Comparison of ENCODE assay signal across 13 mouse cellular contexts in the genomic region with DNA sequence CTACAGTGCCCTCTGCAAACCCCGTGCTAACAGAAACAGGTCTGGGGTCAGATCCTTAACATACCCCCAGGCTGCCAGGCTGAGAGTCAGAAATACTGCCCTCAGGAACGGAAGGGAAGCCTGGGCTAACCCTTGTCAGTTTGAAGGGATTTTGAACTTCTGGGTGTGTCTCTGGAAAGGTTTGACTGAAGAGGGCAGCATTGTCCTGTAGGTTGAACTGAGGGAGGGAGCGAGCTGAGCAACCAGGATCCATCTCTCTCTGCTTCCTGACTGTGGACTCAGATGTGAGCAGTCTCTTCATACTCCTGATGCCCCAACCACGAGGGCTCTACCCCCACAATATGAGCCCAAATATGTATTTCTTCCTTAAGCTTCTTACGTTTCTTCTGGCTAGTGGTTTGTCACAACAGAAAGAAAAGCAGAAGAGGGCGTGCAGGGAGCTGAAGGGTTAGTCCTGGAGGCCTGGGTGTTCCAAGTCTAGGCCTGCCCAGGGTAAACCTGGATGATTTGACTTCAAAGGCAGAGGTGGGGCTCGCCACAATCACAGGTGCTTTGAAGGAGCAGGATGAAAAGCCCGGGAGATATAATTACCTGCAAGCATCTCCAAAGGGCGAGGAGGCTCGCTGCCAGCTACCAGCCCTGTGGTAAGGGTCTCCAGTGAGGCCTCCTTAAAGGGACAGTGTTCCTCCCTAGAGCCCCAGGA. TPM values are rescaled to one million over a fixed set of nuclear protein-coding genes. Genes with fewer than 3 reads are reported as not detected.
DNase-seq lines count a peak whose midpoint lies in the region; ATAC-seq and TF ChIP-seq lines count a peak whose summit lies in the region.
"Had no signal": no experiment of that assay in that cellular context is flagged by ENCODE, and none has a peak within 500 bp of the region (broad histone marks: within the 10 kb centered on the region; RNA-seq: fewer than 3 reads in every experiment).

No protein-coding gene starts in this region.

- H3K27ac ChIP-seq in kidney, adult 2 months (ENCODE audit: insufficient read depth, low read depth, low read length), result no peak overlapping the region
- H3K27ac ChIP-seq in kidney, embryonic 15.5 days, result no peak overlapping the region
- no peak overlapping the region for H3K27ac ChIP-seq in thymus, adult 2 months (ENCODE audit: control insufficient read depth, insufficient read depth, low read length)
- peak overlapping the region; percentile 24; the same call in 1 of the 2 replicates for H3K27ac ChIP-seq in embryonic facial prominence, embryonic 10.5 days (replicated peaks)
- H3K27ac ChIP-seq in stomach, postnatal 0 days (replicated peaks), result no peak overlapping the region
- H3K27ac ChIP-seq in hindbrain, embryonic 14.5 days, result no peak overlapping the region

- peak; percentile 61 for TF ChIP-seq CTCF in kidney, adult 2 months (conservative IDR thresholded peaks at IDR 0.05; ENCODE audit: insufficient read depth, insufficient read length, low read depth, low read length)
- TF ChIP-seq CTCF in thymus, adult 2 months (IDR thresholded peaks at IDR 0.05; ENCODE audit: borderline replicate concordance, control insufficient read depth, extremely low read depth, insufficient read depth, low read length, poor library complexity), result no peak
- peak; percentile 64 for TF ChIP-seq CTCF in stomach, postnatal 0 days (IDR thresholded peaks at IDR 0.05; ENCODE audit: low read depth)

- no peak for TF ChIP-seq POLR2A in kidney, adult 2 months (IDR thresholded peaks at IDR 0.05; ENCODE audit: low read depth, low read length)
- no peak for TF ChIP-seq POLR2A in thymus, adult 2 months (IDR thresholded peaks at IDR 0.05; ENCODE audit: control insufficient read depth, extremely low read depth, insufficient read depth, low read length, poor library complexity)

- ATAC-seq in kidney, embryonic 15.5 days (replicated peaks; ENCODE audit: low FRiP score), result no peak
- no peak for ATAC-seq in stomach, postnatal 0 days (ENCODE audit: low FRiP score, low TSS enrichment)
- no peak for ATAC-seq in hindbrain, embryonic 14.5 days (ENCODE audit: low FRiP score)
- ATAC-seq: activated CD4-positive, CD25-positive, alpha-beta regulatory T cell, adult 4 months had no signal

- DNase-seq in kidney, adult 2 months, result no peak
- DNase-seq in thymus, adult 2 months, result peak; percentile 39
- DNase-seq in thymus, postnatal 4 days, result no peak
- DNase-seq in embryonic facial prominence, embryonic 10.5 days (ENCODE audit: low spot score), result no peak
- DNase-seq in stomach, postnatal 0 days (ENCODE audit: low spot score), result no peak
- no peak for DNase-seq in hindbrain, embryonic 14.5 days (ENCODE audit: low spot score)
- no peak for DNase-seq in cerebellum, adult 11-12 months
- DNase-seq: cerebellum, postnatal 10 days; kidney, postnatal 14 days had no signal

- no peaks in the 10 kb centered on the region for H3K36me3 ChIP-seq in kidney, adult 2 months (ENCODE audit: control insufficient read depth, insufficient read depth, low read length)
- peaks cover 6% of the 10 kb centered on the region for H3K36me3 ChIP-seq in kidney, embryonic 15.5 days
- no peaks in the 10 kb centered on the region for H3K36me3 ChIP-seq in thymus, adult 2 months (ENCODE audit: control insufficient read depth, insufficient read depth, low read length)
- H3K36me3 ChIP-seq in embryonic facial prominence, embryonic 10.5 days (replicated peaks), result peaks cover 6% of the 10 kb centered on the region
- no peaks in the 10 kb centered on the region for H3K36me3 ChIP-seq in stomach, postnatal 0 days (ENCODE audit: control insufficient read depth, insufficient read depth, low read length)
- 0 out of 2 replicates have a peak, but pooled peaks cover 3% of the 10 kb centered on the region for H3K36me3 ChIP-seq in hindbrain, embryonic 14.5 days (replicated peaks; ENCODE audit: control insufficient read depth, insufficient read depth)

- H3K9ac ChIP-seq in kidney, embryonic 15.5 days, result no peak overlapping the region
- H3K9ac ChIP-seq in stomach, postnatal 0 days (ENCODE audit: low read length), result no peak overlapping the region
- H3K9ac ChIP-seq in hindbrain, embryonic 14.5 days, result no peak overlapping the region

- H3K9me3 ChIP-seq in kidney, embryonic 15.5 days (replicated peaks), result no peaks in the 10 kb centered on the region
- no peaks in the 10 kb centered on the region for H3K9me3 ChIP-seq in embryonic facial prominence, embryonic 10.5 days
- no peaks in the 10 kb centered on the region for H3K9me3 ChIP-seq in stomach, postnatal 0 days (ENCODE audit: control insufficient read depth, low read length)
- no peaks in the 10 kb centered on the region for H3K9me3 ChIP-seq in hindbrain, embryonic 14.5 days (ENCODE audit: control insufficient read depth, low read length)

- no peak for TF ChIP-seq EP300 in stomach, postnatal 0 days (optimal IDR thresholded peaks at IDR 0.05)

- H3K4me1 ChIP-seq in kidney, adult 2 months (ENCODE audit: control insufficient read depth, insufficient read depth, low read length), result no peaks in the 10 kb centered on the region
- H3K4me1 ChIP-seq in kidney, embryonic 15.5 days, result no peaks in the 10 kb centered on the region
- H3K4me1 ChIP-seq in thymus, adult 2 months (replicated peaks; ENCODE audit: control insufficient read depth, insufficient read depth, low read length), result peaks cover 58% of the 10 kb centered on the region
- H3K4me1 ChIP-seq in embryonic facial prominence, embryonic 10.5 days, result peaks cover 18% of the 10 kb centered on the region; the same call in 1 of the 2 replicates
- H3K4me1 ChIP-seq in stomach, postnatal 0 days (replicated peaks; ENCODE audit: control insufficient read depth, insufficient read depth), result no peaks in the 10 kb centered on the region
- no peaks in the 10 kb centered on the region for H3K4me1 ChIP-seq in hindbrain, embryonic 14.5 days (replicated peaks; ENCODE audit: control insufficient read depth, insufficient read depth, low read length)

- H3K27me3 ChIP-seq in kidney, adult 2 months (replicated peaks; ENCODE audit: control insufficient read depth, insufficient read depth, low read length), result no peaks in the 10 kb centered on the region
- no peaks in the 10 kb centered on the region for H3K27me3 ChIP-seq in kidney, embryonic 15.5 days
- no peaks in the 10 kb centered on the region for H3K27me3 ChIP-seq in thymus, adult 2 months (ENCODE audit: control insufficient read depth, insufficient read depth, low read length)
- 0 out of 2 replicates have a peak, but pooled peaks cover 4% of the 10 kb centered on the region for H3K27me3 ChIP-seq in embryonic facial prominence, embryonic 10.5 days (replicated peaks; ENCODE audit: low read depth, poor library complexity, severe bottlenecking)
- no peaks in the 10 kb centered on the region for H3K27me3 ChIP-seq in stomach, postnatal 0 days (ENCODE audit: control insufficient read depth, insufficient read depth, low read length)
- H3K27me3 ChIP-seq in hindbrain, embryonic 14.5 days (ENCODE audit: control insufficient read depth, insufficient read depth, low read length), result no peaks in the 10 kb centered on the region

- H3K4me2 ChIP-seq in kidney, embryonic 15.5 days, result no peak overlapping the region
- H3K4me2 ChIP-seq in stomach, postnatal 0 days (replicated peaks; ENCODE audit: low read depth), result no peak overlapping the region
- no peak overlapping the region for H3K4me2 ChIP-seq in hindbrain, embryonic 14.5 days (replicated peaks)
- H3K4me2 ChIP-seq: heart, embryonic 11.5 days; midbrain, embryonic 11.5 days had no signal

- H3K4me3 ChIP-seq in kidney, adult 2 months (ENCODE audit: insufficient read depth, low read depth, low read length), result no peak overlapping the region
- no peak overlapping the region for H3K4me3 ChIP-seq in kidney, embryonic 15.5 days (replicated peaks)
- no peak overlapping the region for H3K4me3 ChIP-seq in thymus, adult 2 months (ENCODE audit: control insufficient read depth, insufficient read depth, low read length)
- no peak overlapping the region for H3K4me3 ChIP-seq in embryonic facial prominence, embryonic 10.5 days
- H3K4me3 ChIP-seq in stomach, postnatal 0 days (ENCODE audit: low read depth, low read length), result no peak overlapping the region
- H3K4me3 ChIP-seq in hindbrain, embryonic 14.5 days (replicated peaks; ENCODE audit: low read length), result no peak overlapping the region

- 80% methylated on average over 10 of the region's 10 CpGs for WGBS in kidney, adult 2 months
- WGBS in kidney, embryonic 15.5 days, result 73% methylated on average over 10 of the region's 10 CpGs
- WGBS in thymus, adult 2 months, result 64% methylated on average over 10 of the region's 10 CpGs
- WGBS in embryonic facial prominence, embryonic 10.5 days, result 52% methylated on average over 10 of the region's 10 CpGs
- WGBS in stomach, postnatal 0 days, result 57% methylated on average over 10 of the region's 10 CpGs
- 63% methylated on average over 10 of the region's 10 CpGs for WGBS in hindbrain, embryonic 14.5 days

RNA-seq across cellular contexts. Expression of a gene that starts 8.1 kb away (rescaled TPM):
- 69.0 and 81.0 TPM in 2 replicates for polyA plus RNA-seq in kidney, adult 2 months (2012; rRNA removed)
- 67.7 and 75.5 TPM in 2 replicates for polyA plus RNA-seq in kidney, embryonic 15.5 days (2015; fragmentation: Nextera tagmentation; extraction: Ambion mirVana)
- 225 and 303 TPM in 2 replicates for polyA plus RNA-seq in thymus, adult 2 months (2012; rRNA removed)
- polyA plus RNA-seq in embryonic facial prominence, embryonic 10.5 days (2016; fragmentation: Nextera tagmentation; extraction: Ambion mirVana), result 57.7 and 58.9 TPM in 2 replicates
- polyA plus RNA-seq in stomach, postnatal 0 days (2015; fragmentation: Nextera tagmentation; extraction: Ambion mirVana), result 21.2 and 22.3 TPM in 2 replicates
- polyA plus RNA-seq in hindbrain, embryonic 14.5 days (2014; fragmentation: Nextera tagmentation; extraction: Ambion mirVana), result 39.9 and 40.0 TPM in 2 replicates

RNA-seq across cellular contexts. Expression of a gene that starts 43.9 kb away (rescaled TPM):
- 31.5 and 34.9 TPM in 2 replicates for polyA plus RNA-seq in kidney, adult 2 months (2012; rRNA removed)
- 87.0 and 90.6 TPM in 2 replicates for polyA plus RNA-seq in kidney, embryonic 15.5 days (2015; fragmentation: Nextera tagmentation; extraction: Ambion mirVana)
- 155 and 173 TPM in 2 replicates for polyA plus RNA-seq in thymus, adult 2 months (2012; rRNA removed)
- polyA plus RNA-seq in embryonic facial prominence, embryonic 10.5 days (2016; fragmentation: Nextera tagmentation; extraction: Ambion mirVana), result 143 and 156 TPM in 2 replicates
- 44.8 and 50.8 TPM in 2 replicates for polyA plus RNA-seq in stomach, postnatal 0 days (2015; fragmentation: Nextera tagmentation; extraction: Ambion mirVana)
- 184 and 213 TPM in 2 replicates for polyA plus RNA-seq in hindbrain, embryonic 14.5 days (2014; fragmentation: Nextera tagmentation; extraction: Ambion mirVana)
